Mouse (Mus musculus) heart, embryonic 14.5 days (tissue): ENCODE measurements around the gene Plxnd1. TPM values are rescaled to one million over a fixed set of nuclear protein-coding genes. Genes with fewer than 3 reads are reported as not detected.

Experiments
- ATAC-seq: fragments of 200-750 bp; cut with Nextera tagmentation; 2 replicates; pipeline ENCODE4 v1.8.0; 2017; ENCODE audit warnings: low read depth, moderate TSS enrichment; ENCODE audit not compliant: insufficient number of reproducible peaks, insufficient read depth, low FRiP score
- H3K27ac ChIP-seq, 2 experiments: fragments of 200-500 bp in 1 of 2; fragments of 300-500 bp in 1 of 2; sonication (generic) in 1 of 2; replicated peaks in 1 of 2; 2 replicates each; pipeline ENCODE4 v1.5.1; 2012 to 2014; ENCODE audit warnings: low read depth in 2 of 2, low read length in 2 of 2, control low read depth in 1 of 2, mild to moderate bottlenecking in 1 of 2, mixed read lengths in 1 of 2; ENCODE audit not compliant: control insufficient read depth in 1 of 2, insufficient read depth in 1 of 2
- H3K27me3 ChIP-seq: fragments of 300-500 bp; sonication (generic); 2 replicates; pipeline ENCODE4 v1.6.1; 2014; ENCODE audit warnings: mild to moderate bottlenecking, low read length, control low read depth; ENCODE audit not compliant: control insufficient read depth, insufficient read depth
- H3K36me3 ChIP-seq: fragments of 300-500 bp; sonication (generic); 2 replicates; pipeline ENCODE4 v1.6.1; 2014; ENCODE audit warnings: mild to moderate bottlenecking, control low read depth, low read length, mixed read lengths; ENCODE audit not compliant: control insufficient read depth, insufficient read depth
- H3K4me1 ChIP-seq, 2 experiments: fragments of 200-500 bp in 1 of 2; fragments of 300-500 bp in 1 of 2; sonication (generic) in 1 of 2; 2 replicates each; pipeline ENCODE4 v1.6.1; 2012 to 2014; ENCODE audit warnings: low read length in 2 of 2, control low read depth in 1 of 2, mixed read lengths in 1 of 2; ENCODE audit not compliant: control insufficient read depth in 2 of 2, insufficient read depth in 2 of 2
- H3K4me2 ChIP-seq: fragments of 300-500 bp; sonication (generic); 2 replicates; pipeline ENCODE4 v1.6.1; 2014; ENCODE audit warnings: mild to moderate bottlenecking, low read length
- H3K4me3 ChIP-seq, 2 experiments: fragments of 200-500 bp in 1 of 2; fragments of 300-500 bp in 1 of 2; sonication (generic) in 1 of 2; 2 replicates each; pipeline ENCODE4 v1.5.1; 2012 to 2014; ENCODE audit warnings: low read length in 2 of 2, mild to moderate bottlenecking in 2 of 2, control low read depth in 1 of 2, low read depth in 1 of 2, moderate library complexity in 1 of 2; ENCODE audit not compliant: control insufficient read depth in 1 of 2, insufficient read depth in 1 of 2
- H3K9ac ChIP-seq: fragments of 300-500 bp; sonication (generic); 2 replicates; pipeline ENCODE4 v1.6.1; 2014; ENCODE audit warnings: mild to moderate bottlenecking, low read length
- H3K9me3 ChIP-seq: fragments of 300-500 bp; sonication (generic); 2 replicates; pipeline ENCODE4 v1.6.1; 2016; ENCODE audit warnings: low read length, control low read depth; ENCODE audit not compliant: control insufficient read depth
- WGBS: fragments of 180-500 bp; shearing (Covaris S2); extraction: QIAGEN DNeasy Blood & Tissue Kit; methylation state at CpG from one replicate; pipeline ENCODE4 v1.1.7; 2014; 5-methylcytosine and 5-hydroxymethylcytosine counted together
- polyA plus RNA-seq: library from polyadenylated mRNA; unstranded; fragments of >200 nt; fragmentation: Nextera tagmentation; extraction: Ambion mirVana; gene quantifications from 2 replicates; pipeline ENCODE4 v1.2.1, GENCODE M21; 2014

The Plxnd1 gene
- polyA plus RNA-seq, 1 experiment from 2014 or later = 58.8 TPM

DNA sequence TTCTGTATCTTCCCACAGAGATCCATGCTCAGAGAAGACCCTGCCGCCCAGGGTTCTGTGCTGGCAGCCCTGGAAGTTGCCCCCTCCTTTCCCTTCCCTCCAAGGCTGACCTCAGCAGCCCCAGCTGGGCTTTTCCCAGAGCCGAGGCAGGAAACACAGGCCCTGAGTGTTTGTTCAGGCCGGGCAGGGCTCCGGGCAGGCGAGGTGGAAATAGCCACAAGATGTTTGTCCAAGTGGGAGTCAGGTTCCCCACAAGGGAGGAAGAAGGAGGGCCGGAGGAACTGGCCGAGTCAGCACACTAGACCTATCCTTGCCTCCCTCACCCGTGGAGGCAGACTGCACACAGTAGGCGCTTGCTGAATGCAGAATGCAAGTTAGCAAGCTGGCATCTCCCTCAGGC lies 11.9 kb upstream of the Plxnd1 start:
- WGBS = 43% methylated on average over 9 of the region's 9 CpGs
- no peaks in the 10 kb centered on the region for H3K27me3 ChIP-seq
- peak overlapping the region; percentile 8; the same call in 1 of the 2 replicates for H3K4me2 ChIP-seq
- H3K9ac ChIP-seq = peak overlapping the region; percentile 21; the same call in 1 of the 2 replicates
- no peaks in the 10 kb centered on the region for H3K36me3 ChIP-seq
- peaks cover 28 to 42% of the 10 kb centered on the region in 2 experiments for H3K4me1 ChIP-seq
- peak overlapping the region; percentile 68 to 80 for H3K27ac ChIP-seq
- no peaks in the 10 kb centered on the region for H3K9me3 ChIP-seq
- no peak overlapping the region for H3K4me3 ChIP-seq
- peak; percentile 57; the same call in 1 of the 2 replicates for ATAC-seq

- H3K9ac ChIP-seq = peak overlapping the region; percentile 21; the same call in 1 of the 2 replicates
Measured at GRCm38 (mm10) chr6:116005959-116006288, 11.1 kb upstream of the Plxnd1 start.

DNA sequence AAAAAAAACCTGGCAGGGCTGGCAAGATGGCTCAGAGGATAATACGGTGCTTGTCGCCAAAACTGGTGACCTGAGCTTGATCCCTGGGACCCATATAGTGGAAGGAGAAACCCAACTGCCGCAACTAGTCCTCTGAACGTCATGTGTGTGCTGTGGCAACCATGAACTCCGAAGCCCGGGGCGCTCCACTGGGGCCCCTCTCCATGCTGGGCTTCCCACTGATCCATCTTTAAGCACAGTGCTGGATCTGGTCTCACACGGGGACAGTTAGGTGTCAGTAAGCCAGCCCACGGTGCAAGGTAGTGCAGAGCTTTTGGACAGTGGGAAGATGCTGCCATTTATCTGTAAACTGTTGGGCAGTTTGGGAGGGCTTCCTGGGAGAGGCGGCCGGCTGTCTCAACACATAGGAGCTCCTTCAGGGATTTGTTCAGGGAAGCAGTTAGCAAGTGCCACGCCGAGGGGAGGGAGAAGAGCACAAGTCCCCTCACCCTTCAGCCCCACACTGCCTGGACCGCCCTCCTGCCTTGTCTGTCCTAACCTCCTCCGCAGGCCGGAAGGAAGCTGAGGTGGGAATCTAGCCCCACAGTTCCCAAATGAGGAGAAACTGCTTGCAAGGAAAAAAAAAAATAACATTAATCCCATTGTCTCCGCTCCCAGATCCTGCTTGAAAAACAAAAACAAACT lies 10.6 kb upstream of the Plxnd1 start:
- no peak overlapping the region for H3K9ac ChIP-seq
- 64% methylated on average over 17 of the region's 17 CpGs for WGBS
- peaks cover 28 to 42% of the 10 kb centered on the region in 2 experiments for H3K4me1 ChIP-seq
- H3K36me3 ChIP-seq = no peaks in the 10 kb centered on the region
- H3K27ac ChIP-seq = peak overlapping the region; percentile 68 to 80
- no peaks in the 10 kb centered on the region for H3K9me3 ChIP-seq
- no peak overlapping the region for H3K4me2 ChIP-seq
- no peak for ATAC-seq
- H3K27me3 ChIP-seq = no peaks in the 10 kb centered on the region
- no peak overlapping the region for H3K4me3 ChIP-seq

More at GRCm38 (mm10) chr6:116005959-116006288, 11.1 kb upstream of the Plxnd1 start:
- Histone ChIP-seq H3K27me3 (no peaks in the 10 kb centered on the region), H3K36me3 (no peaks in the 10 kb centered on the region), H3K9me3 (no peaks in the 10 kb centered on the region), H3K4me1 (peaks cover 28 to 42% of the 10 kb centered on the region in 2 experiments), H3K4me3 (no peak overlapping the region), H3K4me2 (peak overlapping the region; percentile 8; the same call in 1 of the 2 replicates), H3K27ac (peak overlapping the region; percentile 68 to 80)
- no peak for ATAC-seq
- WGBS = 69% methylated on average over 4 of the region's 4 CpGs

- Histone ChIP-seq H3K4me2 (no peak overlapping the region), H3K9me3 (no peaks in the 10 kb centered on the region), H3K36me3 (no peaks in the 10 kb centered on the region), H3K9ac (peak overlapping the region; percentile 28; the same call in 1 of the 2 replicates), H3K27me3 (no peaks in the 10 kb centered on the region), H3K27ac (peak overlapping the region in 1 of 2 experiments; percentile 80; a peak in 2 of 4 replicates), H3K4me3 (no peak overlapping the region), H3K4me1 (peaks cover 28 to 42% of the 10 kb centered on the region in 2 experiments)
- WGBS = 91% methylated on average over 6 of the region's 6 CpGs
- no peak for ATAC-seq
Measured at GRCm38 (mm10) chr6:116004716-116005115, 9.9 kb upstream of the Plxnd1 start.

- 6% methylated on average over 7 of the region's 7 CpGs for WGBS
- H3K9me3 ChIP-seq = no peaks in the 10 kb centered on the region
- peaks cover 28 to 44% of the 10 kb centered on the region in 2 experiments for H3K4me1 ChIP-seq
- peak overlapping the region; percentile 80 to 87 for H3K27ac ChIP-seq
- H3K4me3 ChIP-seq = no peak overlapping the region
- H3K9ac ChIP-seq = peak overlapping the region; percentile 28; the same call in 1 of the 2 replicates
- H3K36me3 ChIP-seq = no peaks in the 10 kb centered on the region
- ATAC-seq = no peak
- H3K4me2 ChIP-seq = peak overlapping the region; percentile 23
- H3K27me3 ChIP-seq = no peaks in the 10 kb centered on the region
Measured at GRCm38 (mm10) chr6:116004069-116004468, 9.3 kb upstream of the Plxnd1 start.

DNA sequence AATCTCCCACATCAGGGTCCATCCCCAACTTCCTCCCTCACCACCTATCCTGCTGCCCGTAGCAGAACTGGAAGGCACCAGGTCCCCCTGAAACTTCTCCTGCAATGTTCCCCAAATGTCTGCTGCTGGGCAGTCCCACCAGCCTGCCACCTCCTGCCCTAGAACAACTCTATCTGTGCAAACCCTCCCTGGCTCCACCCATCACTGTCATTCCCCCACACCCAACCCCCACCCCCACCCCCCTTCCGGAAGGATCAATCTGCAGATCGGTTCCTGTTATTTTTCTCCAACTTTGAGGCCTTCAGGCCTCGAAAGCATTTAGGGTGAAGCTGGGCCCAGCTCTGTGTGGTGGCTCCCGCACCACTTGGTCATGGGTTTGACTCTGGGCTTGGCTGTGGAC lies 8.7 kb upstream of the Plxnd1 start:
- Histone ChIP-seq H3K27ac (peak overlapping the region; percentile 80 to 87), H3K9ac (peak overlapping the region; percentile 28; the same call in 1 of the 2 replicates), H3K9me3 (no peaks in the 10 kb centered on the region), H3K4me2 (peak overlapping the region; percentile 23; the same call in 1 of the 2 replicates), H3K4me1 (peaks cover 29 to 50% of the 10 kb centered on the region in 2 experiments), H3K36me3 (no peaks in the 10 kb centered on the region), H3K27me3 (no peaks in the 10 kb centered on the region), H3K4me3 (no peak overlapping the region)
- no peak for ATAC-seq
- WGBS = 53% methylated on average over 5 of the region's 5 CpGs

GRCm38 (mm10) chr6:116002311-116003104 lies 7.7 kb upstream of the Plxnd1 start:
- peak overlapping the region in 1 of 2 experiments; percentile 50; a peak in 2 of 4 replicates for H3K27ac ChIP-seq

More at GRCm38 (mm10) chr6:116002311-116003104, 7.7 kb upstream of the Plxnd1 start:
- H3K36me3 ChIP-seq = no peaks in the 10 kb centered on the region
- H3K9ac ChIP-seq = no peak overlapping the region
- ATAC-seq = no peak
- no peak overlapping the region for H3K4me2 ChIP-seq
- no peaks in the 10 kb centered on the region for H3K9me3 ChIP-seq
- peaks cover 34 to 57% of the 10 kb centered on the region in 2 experiments for H3K4me1 ChIP-seq
- H3K4me3 ChIP-seq = no peak overlapping the region
- no peaks in the 10 kb centered on the region for H3K27me3 ChIP-seq
- WGBS = 59% methylated on average over 12 of the region's 12 CpGs
